Mouse (Mus musculus) layer of hippocampus, postnatal 25 days (tissue): ENCODE results near the gene Pdzd3. TPM values are rescaled to one million over a fixed set of nuclear protein-coding genes. Genes with fewer than 3 reads are reported as not detected.

Source experiments
- DNase-seq, 2 experiments: peaks; one replicate each; pipeline ENCODE4 v3.0.0; 2022; ENCODE audit warnings: mixed read lengths in 2 of 2, low spot score in 1 of 2; ENCODE audit errors: extremely low spot score in 1 of 2
- total RNA-seq, 2 experiments: library from RNA; stranded (reverse); gene quantifications; 2 replicates each; pipeline ENCODE4 v1.2.3; 2021

Pdzd3 gene
- total RNA-seq, 2 experiments from 2014 or later, result 1.3 to 1.4 TPM

GRCm38 (mm10) chr9:44254508-44255135 is 3.4 kb upstream of the Pdzd3 start:
- DNase-seq, result no peak

GRCm38 (mm10) chr9:44253441-44253840 is 2.2 kb upstream of the Pdzd3 start:
- DNase-seq, result no peak

GRCm38 (mm10) chr9:44250445-44250844 is 826 bp downstream of the Pdzd3 start:
- peak in 1 of 2 experiments; percentile 26 for DNase-seq

GRCm38 (mm10) chr9:44249181-44250146 is 1.8 kb downstream of the Pdzd3 start:
- peak; percentile 40 to 57 for DNase-seq

GRCm38 (mm10) chr9:44247907-44248306 is 3.4 kb downstream of the Pdzd3 start:
- no peak for DNase-seq

GRCm38 (mm10) chr9:44243621-44244020 is 7.7 kb downstream of the Pdzd3 start:
- DNase-seq, result no peak

- DNase-seq, result no peak
These were observed 9.9 kb downstream of the Pdzd3 start for GRCm38 (mm10) chr9:44241418-44241817.

GRCm38 (mm10) chr9:44240911-44241310 is 10.4 kb downstream of the Pdzd3 start:
- DNase-seq, result no peak

- DNase-seq, result no peak
These were observed 10.9 kb downstream of the Pdzd3 start, which contains the start of gene Ccdc153 for GRCm38 (mm10) chr9:44240399-44240798. TSS of gene Ccdc153 (plus strand) at chr9:44240676.

GRCm38 (mm10) chr9:44239447-44239846 is 11.8 kb downstream of the Pdzd3 start:
- DNase-seq, result peak in 1 of 2 experiments; percentile 64

GRCm38 (mm10) chr9:44238501-44239190 is 12.6 kb downstream of the Pdzd3 start:
- no peak for DNase-seq

GRCm38 (mm10) chr9:44237128-44237527 is 14.1 kb downstream of the Pdzd3 start:
- DNase-seq, result no peak

- DNase-seq, result no peak
These were observed 14.7 kb downstream of the Pdzd3 start for GRCm38 (mm10) chr9:44236601-44237000.

GRCm38 (mm10) chr9:44234479-44235427 is 16.5 kb downstream of the Pdzd3 start:
- DNase-seq, result no peak

GRCm38 (mm10) chr9:44233802-44234478 is 17.3 kb downstream of the Pdzd3 start, which contains the start of gene Cbl:
TSS of gene Cbl (minus strand) at chr9:44234049.
- DNase-seq, result peak; percentile 99

- peak in 1 of 2 experiments; percentile 19 for DNase-seq
These were observed 18.1 kb downstream of the Pdzd3 start for GRCm38 (mm10) chr9:44233021-44233801.

- DNase-seq, result no peak
These were observed 19.7 kb downstream of the Pdzd3 start for GRCm38 (mm10) chr9:44231609-44232008.

GRCm38 (mm10) chr9:44225993-44226392 is 25.3 kb downstream of the Pdzd3 start:
- DNase-seq, result no peak
